Mouse (Mus musculus) heart, embryonic 12.5 days (tissue): ENCODE results near the gene Mmrn2. TPM values are rescaled to one million over a fixed set of nuclear protein-coding genes. Genes with fewer than 3 reads are reported as not detected.
"Not testable (repeated sequence)": the region's sequence is repeated elsewhere in the genome, so short reads cannot be mapped to it uniquely, and the experiment has no call there.

ENCODE experiments used
- ATAC-seq: fragments of 200-750 bp; cut with Nextera tagmentation; 2 replicates; pipeline ENCODE4 v1.8.0; 2017; ENCODE audit warnings: moderate TSS enrichment, moderate library complexity; ENCODE audit not compliant: insufficient number of reproducible peaks, low FRiP score
- H3K27ac ChIP-seq: fragments of 300-500 bp; sonication (generic); 2 replicates; pipeline ENCODE4 v1.5.1; 2016; ENCODE audit warnings: mild to moderate bottlenecking, moderate library complexity; ENCODE audit not compliant: poor library complexity, severe bottlenecking
- H3K27me3 ChIP-seq: fragments of 300-500 bp; sonication (generic); replicated peaks from 2 replicates; pipeline ENCODE4 v1.6.1; 2016; ENCODE audit warnings: mild to moderate bottlenecking, moderate library complexity
- H3K36me3 ChIP-seq: fragments of 300-500 bp; sonication (generic); 2 replicates; pipeline ENCODE4 v1.6.1; 2016; ENCODE audit warnings: mild to moderate bottlenecking, moderate library complexity
- H3K4me1 ChIP-seq: fragments of 300-500 bp; sonication (generic); replicated peaks from 2 replicates; pipeline ENCODE4 v1.6.1; 2016; ENCODE audit warnings: mild to moderate bottlenecking
- H3K4me2 ChIP-seq: fragments of 300-500 bp; sonication (generic); 2 replicates; pipeline ENCODE4 v1.6.1; 2016; ENCODE audit warnings: mild to moderate bottlenecking, moderate library complexity
- H3K4me3 ChIP-seq: fragments of 300-500 bp; sonication (generic); 2 replicates; pipeline ENCODE4 v1.5.1; 2016; ENCODE audit warnings: mild to moderate bottlenecking
- H3K9ac ChIP-seq: fragments of 300-500 bp; sonication (generic); 2 replicates; pipeline ENCODE4 v1.6.1; 2016; ENCODE audit warnings: mild to moderate bottlenecking, moderate library complexity
- H3K9me3 ChIP-seq: fragments of 300-500 bp; sonication (generic); replicated peaks from 2 replicates; pipeline ENCODE4 v1.6.1; 2016; ENCODE audit warnings: mild to moderate bottlenecking, moderate library complexity
- WGBS: fragments of 180-500 bp; shearing (Covaris S2); methylation state at CpG from one replicate; pipeline ENCODE4 v1.1.7; 2016; 5-methylcytosine and 5-hydroxymethylcytosine counted together
- polyA plus RNA-seq: library from polyadenylated mRNA; unstranded; fragments of >200 nt; fragmentation: Nextera tagmentation; extraction: Ambion mirVana; gene quantifications from 2 replicates; pipeline ENCODE4 v1.2.1, GENCODE M21; 2016

Gene Mmrn2
- polyA plus RNA-seq, 1 experiment from 2014 or later = 31.3 TPM

DNA sequence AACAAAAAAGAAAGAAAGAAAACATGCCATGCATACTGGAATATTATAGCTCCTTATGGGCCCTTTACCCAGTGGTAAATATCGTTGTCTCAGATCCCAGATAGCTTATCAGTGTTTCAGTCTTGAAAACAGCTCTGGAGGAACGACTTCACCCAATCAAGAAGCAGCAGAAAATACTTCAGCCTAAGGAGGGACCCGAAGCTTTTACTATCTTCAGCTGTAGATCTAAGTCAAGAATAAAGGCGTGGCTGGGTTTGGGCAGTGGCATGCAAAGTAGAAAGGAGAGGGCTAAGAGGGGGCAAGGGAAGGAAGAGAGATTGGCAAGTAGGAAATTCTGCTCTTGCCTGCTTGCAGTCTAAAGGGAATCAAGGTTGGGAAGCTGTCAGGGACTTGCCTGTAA, 13.1 kb upstream of the Mmrn2 start:
- no peaks in the 10 kb centered on the region; the same call in 1 of the 2 replicates for H3K27me3 ChIP-seq
- H3K9me3 ChIP-seq = peaks cover 6% of the 10 kb centered on the region; the same call in 1 of the 2 replicates
- no peak overlapping the region for H3K4me2 ChIP-seq
- no peak for ATAC-seq
- 0 out of 2 replicates have a peak, but pooled peaks cover 6% of the 10 kb centered on the region for H3K4me1 ChIP-seq
- H3K36me3 ChIP-seq = no peaks in the 10 kb centered on the region
- no peak overlapping the region for H3K4me3 ChIP-seq
- no peak overlapping the region for H3K27ac ChIP-seq
- H3K9ac ChIP-seq = no peak overlapping the region
- WGBS = 44% methylated on average over 4 of the region's 4 CpGs

DNA sequence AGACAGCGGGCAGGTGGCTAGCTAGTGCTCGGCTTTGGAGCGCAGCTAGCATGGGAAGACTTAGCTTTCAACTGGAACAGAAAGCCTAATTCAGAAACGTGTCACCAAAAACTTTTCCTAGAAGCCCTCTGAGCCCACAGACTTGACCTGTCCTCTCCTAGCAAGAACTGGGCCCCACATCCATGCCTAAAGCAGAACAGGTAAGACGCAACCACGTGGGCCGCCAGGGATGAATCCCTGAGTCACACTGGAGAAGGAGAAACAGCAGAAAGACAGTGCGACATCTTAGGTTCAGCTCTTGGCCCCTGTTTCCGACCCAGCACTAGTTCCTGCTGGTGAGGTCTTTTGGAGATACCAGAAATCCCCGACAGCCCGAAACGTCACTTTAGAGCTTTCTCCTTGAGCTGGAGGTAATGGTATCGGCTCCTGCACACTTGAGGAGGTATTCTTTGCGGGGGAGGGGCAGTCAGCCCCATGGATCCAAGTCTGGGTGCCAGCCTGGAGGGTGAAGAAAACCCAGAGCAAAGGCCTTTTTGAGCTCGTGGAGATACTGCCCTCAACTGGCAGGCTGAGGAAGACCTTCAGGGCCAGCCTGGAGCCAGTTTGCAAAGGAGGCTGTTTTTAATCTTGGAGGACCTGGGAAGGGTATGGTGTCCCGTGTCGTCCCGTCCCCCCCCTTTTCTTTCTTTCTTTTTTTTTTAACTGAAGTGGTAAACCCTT, 12.4 kb upstream of the Mmrn2 start:
- no peaks in the 10 kb centered on the region; the same call in 1 of the 2 replicates for H3K27me3 ChIP-seq
- H3K9ac ChIP-seq = peak overlapping the region; percentile 71
- WGBS = 26% methylated on average over 18 of the region's 18 CpGs
- no peak overlapping the region for H3K27ac ChIP-seq
- peaks cover 6% of the 10 kb centered on the region; the same call in 1 of the 2 replicates for H3K9me3 ChIP-seq
- ATAC-seq = 0 out of 2 replicates have a peak, but pooled peaks have one; percentile 42
- H3K4me2 ChIP-seq = peak overlapping the region; percentile 95
- no peaks in the 10 kb centered on the region for H3K36me3 ChIP-seq
- 0 out of 2 replicates have a peak, but pooled peaks cover 6% of the 10 kb centered on the region for H3K4me1 ChIP-seq
- H3K4me3 ChIP-seq = peak overlapping the region; percentile 50

DNA sequence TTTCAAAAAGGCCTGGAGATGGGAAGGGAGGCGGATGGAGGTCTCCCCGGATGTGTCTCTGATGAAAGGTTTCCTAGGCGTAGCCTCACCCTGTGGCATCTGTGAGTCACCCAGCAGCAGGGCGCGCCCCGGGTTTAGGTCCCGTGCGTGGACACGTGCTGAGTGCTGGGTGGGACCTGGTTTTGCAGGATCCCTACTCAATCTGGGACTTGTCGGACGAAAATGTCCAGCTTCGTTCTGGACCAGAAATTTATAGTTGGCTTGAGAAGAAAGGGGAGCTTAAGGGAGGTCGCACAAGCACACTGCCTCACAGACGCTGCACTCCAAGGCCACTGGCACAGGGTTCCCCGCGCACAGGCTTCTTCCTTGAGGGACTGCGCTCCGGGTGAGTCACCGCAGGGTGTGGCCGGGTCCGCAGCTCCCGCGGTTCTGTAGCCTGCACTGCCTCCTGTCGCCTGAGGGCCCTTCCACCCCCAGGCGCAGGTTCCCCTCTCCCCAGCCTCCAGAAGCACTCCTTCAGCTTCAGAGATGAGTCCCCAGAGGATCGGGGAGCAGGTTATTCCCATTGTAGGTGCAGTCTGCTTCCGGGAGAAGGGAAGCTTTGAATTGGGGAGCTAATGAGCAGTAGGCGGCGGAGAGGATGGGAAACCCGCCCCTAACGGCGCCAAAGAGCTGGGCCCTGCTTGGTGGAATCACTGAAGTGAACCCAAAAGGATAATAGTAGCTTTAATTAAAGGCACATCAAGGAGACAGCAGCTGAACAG, 11.6 kb upstream of the Mmrn2 start:
- peak overlapping the region; percentile 95 for H3K4me2 ChIP-seq
- 4% methylated on average over 32 of the region's 32 CpGs for WGBS
- no peaks in the 10 kb centered on the region for H3K36me3 ChIP-seq
- peaks cover 6% of the 10 kb centered on the region; the same call in 1 of the 2 replicates for H3K9me3 ChIP-seq
- H3K27me3 ChIP-seq = no peaks in the 10 kb centered on the region; the same call in 1 of the 2 replicates
- no peak overlapping the region for H3K27ac ChIP-seq
- peak overlapping the region; percentile 71 for H3K9ac ChIP-seq
- peak overlapping the region; percentile 50 for H3K4me3 ChIP-seq
- ATAC-seq = peak; percentile 76
- H3K4me1 ChIP-seq = 0 out of 2 replicates have a peak, but pooled peaks cover 6% of the 10 kb centered on the region

DNA sequence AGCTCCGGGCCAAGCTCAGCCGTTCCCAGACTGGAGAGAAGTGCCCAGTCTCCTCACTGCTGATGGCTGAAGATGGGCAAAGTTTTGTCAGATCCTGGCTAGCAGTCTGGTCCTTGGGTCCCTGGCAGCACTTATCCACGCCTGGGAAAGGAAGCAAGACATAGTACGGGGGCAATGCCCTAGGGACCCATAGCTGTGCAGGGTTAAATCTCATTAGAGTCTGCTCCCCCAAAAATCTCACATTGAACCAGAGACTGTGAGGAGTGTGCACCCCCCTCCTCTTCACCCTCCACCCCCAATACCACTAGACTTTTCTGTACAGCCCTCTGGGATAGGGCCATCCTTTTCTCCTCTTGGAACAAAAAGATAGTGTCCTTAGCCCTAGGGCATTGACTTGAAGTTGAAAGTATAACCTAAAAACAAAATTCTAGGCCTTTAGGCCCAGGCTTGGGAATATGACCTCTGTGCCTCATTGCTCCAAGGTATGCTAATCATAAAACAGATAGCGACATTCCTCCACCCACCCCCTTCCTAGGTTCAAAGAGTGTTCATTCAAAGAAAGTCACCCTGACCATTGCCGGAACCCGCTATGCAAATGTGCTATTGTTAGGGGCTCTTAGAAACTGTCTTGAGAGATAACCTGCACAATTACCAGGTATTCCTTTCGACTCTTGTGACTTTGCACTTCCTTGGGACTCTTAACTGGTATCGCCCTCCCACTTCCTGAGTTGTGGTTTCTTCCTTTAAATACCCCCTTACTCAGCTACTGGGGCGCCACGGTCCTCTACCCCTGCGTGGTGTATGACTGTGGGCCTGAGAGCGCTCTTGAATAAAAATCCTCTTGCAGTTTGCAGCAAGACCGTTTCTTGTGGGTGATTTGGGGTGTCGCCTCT, 10.8 kb upstream of the Mmrn2 start:
- H3K27ac ChIP-seq, H3K27me3 ChIP-seq, H3K36me3 ChIP-seq, ATAC-seq, H3K4me1 ChIP-seq, H3K9me3 ChIP-seq: not testable (repeated sequence)
- Histone ChIP-seq H3K4me3 (peak overlapping the region; percentile 50), H3K4me2 (peak overlapping the region; percentile 95), H3K9ac (peak overlapping the region; percentile 71; the same call in 1 of the 2 replicates)
- 79% methylated on average over 15 of the region's 15 CpGs for WGBS

DNA sequence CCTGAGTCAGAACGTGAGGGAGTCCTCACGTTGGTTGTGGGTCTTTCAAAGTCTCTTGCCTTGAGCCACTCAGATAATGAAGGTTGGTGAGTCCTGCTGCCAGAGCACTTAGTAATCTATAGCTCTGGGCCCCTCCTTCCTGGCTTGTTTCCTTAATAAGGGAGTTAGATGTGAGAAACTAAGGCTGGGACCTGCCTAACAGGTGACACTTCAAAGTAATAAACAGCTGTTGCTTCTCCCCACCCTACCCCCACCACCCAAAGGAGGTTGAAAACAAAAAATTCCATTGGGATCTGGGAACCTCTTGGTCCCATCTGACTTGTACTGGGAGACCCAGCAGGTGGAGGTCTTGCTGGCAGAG, 10.1 kb upstream of the Mmrn2 start:
- H3K9me3 ChIP-seq = peaks cover 6% of the 10 kb centered on the region; the same call in 1 of the 2 replicates
- H3K27ac ChIP-seq = no peak overlapping the region
- 80% methylated on average over 2 of the region's 2 CpGs for WGBS
- no peak overlapping the region for H3K4me2 ChIP-seq
- no peak overlapping the region for H3K9ac ChIP-seq
- no peak for ATAC-seq
- no peaks in the 10 kb centered on the region for H3K36me3 ChIP-seq
- H3K27me3 ChIP-seq = no peaks in the 10 kb centered on the region; the same call in 1 of the 2 replicates
- H3K4me3 ChIP-seq = no peak overlapping the region
- 0 out of 2 replicates have a peak, but pooled peaks cover 6% of the 10 kb centered on the region for H3K4me1 ChIP-seq

DNA sequence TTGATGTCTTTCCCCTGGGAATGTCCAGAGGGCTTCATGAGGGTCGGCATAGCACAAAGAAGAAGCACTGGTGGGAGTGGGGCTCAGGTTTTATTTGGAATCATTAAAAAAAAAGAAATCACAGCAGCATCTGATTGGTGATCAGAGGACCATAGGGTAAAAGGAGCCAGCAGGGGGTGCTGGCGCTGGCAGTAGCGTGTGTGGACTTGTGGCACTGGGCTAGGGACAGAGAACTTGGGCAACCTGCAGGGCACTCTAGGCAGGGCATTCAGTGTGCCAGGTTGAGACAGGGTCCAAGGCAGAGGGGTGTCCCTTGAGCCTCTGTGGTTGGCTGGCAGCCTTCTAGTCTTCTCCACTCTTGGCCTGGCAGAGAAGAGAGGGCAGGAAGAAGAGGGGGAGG, 5.1 kb upstream of the Mmrn2 start:
- no peak overlapping the region for H3K9ac ChIP-seq
- H3K27ac ChIP-seq = no peak overlapping the region
- no peaks in the 10 kb centered on the region for H3K36me3 ChIP-seq
- H3K9me3 ChIP-seq = peaks cover 4% of the 10 kb centered on the region; the same call in 1 of the 2 replicates
- 55% methylated on average over 3 of the region's 3 CpGs for WGBS
- peaks cover 15% of the 10 kb centered on the region for H3K4me1 ChIP-seq
- ATAC-seq = no peak
- H3K27me3 ChIP-seq = no peaks in the 10 kb centered on the region
- no peak overlapping the region for H3K4me3 ChIP-seq
- no peak overlapping the region for H3K4me2 ChIP-seq

DNA sequence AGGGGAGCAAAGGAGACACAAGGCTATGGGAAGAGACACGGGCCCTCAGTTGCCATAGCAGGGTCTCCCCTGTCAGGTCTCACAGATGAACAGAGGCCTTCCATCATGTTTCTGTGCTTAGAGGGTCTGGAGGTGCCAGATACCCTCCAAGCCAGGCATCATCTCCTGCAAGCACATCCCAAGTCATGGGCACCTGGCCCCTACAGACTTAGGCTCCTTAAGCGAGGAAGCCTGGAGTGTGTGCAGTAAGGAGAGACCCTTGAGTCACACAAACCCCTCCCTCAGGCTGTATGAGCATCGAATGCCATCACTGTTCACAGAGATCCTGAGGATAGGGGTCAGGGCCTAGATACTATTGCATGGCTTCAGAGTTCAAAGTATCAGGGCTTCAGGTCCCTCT, 4.3 kb upstream of the Mmrn2 start:
- no peaks in the 10 kb centered on the region for H3K27me3 ChIP-seq
- H3K36me3 ChIP-seq = no peaks in the 10 kb centered on the region
- H3K9me3 ChIP-seq = no peaks in the 10 kb centered on the region
- no peak for ATAC-seq
- H3K4me2 ChIP-seq = no peak overlapping the region
- no peak overlapping the region for H3K4me3 ChIP-seq
- H3K4me1 ChIP-seq = peaks cover 15% of the 10 kb centered on the region
- 84% methylated on average over 3 of the region's 3 CpGs for WGBS
- no peak overlapping the region for H3K27ac ChIP-seq
- no peak overlapping the region for H3K9ac ChIP-seq

DNA sequence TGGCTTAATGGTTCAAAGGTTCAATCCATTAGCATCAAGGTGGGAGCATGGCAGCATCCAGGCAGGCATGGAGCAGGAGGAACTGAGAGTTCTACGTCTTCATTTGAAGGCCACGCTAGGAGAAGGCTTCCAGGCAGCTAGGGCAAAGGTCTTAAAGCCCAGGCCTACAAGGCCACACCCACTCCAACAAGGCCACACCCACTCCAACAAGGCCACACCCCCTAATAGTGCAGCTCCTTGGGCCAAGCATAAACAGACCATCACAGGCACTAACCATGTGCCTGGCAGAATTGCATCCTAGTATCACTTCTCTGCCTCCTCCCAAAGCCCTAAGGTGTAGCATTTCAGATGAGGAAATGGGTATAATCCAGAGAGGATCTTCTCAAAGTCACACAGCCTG, 3.5 kb upstream of the Mmrn2 start:
- no peaks in the 10 kb centered on the region for H3K9me3 ChIP-seq
- H3K27me3 ChIP-seq = no peaks in the 10 kb centered on the region
- H3K4me1 ChIP-seq = peaks cover 15% of the 10 kb centered on the region
- no peak overlapping the region for H3K27ac ChIP-seq
- H3K4me2 ChIP-seq = no peak overlapping the region
- no peak overlapping the region for H3K9ac ChIP-seq
- no peak for ATAC-seq
- no peaks in the 10 kb centered on the region for H3K36me3 ChIP-seq
- no peak overlapping the region for H3K4me3 ChIP-seq
- 75% methylated on average over 2 of the region's 2 CpGs for WGBS

DNA sequence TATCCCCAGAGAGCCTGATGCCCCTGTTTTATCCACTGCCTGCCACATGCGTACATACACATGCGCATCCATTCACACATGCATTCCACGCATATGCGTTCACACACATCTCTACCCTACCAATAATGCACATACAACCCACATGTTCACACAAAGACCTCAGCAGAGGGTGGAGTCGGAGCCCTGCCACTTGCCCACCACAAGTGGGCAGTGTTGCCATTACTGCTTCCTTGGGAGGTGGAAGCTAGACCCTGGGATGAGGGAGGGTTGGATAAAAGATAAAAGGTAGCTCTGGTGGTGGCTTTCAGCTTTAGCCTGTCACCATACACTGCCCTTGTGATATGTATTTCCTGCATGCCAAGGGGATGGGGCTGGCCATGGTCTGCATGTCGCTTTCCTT, 2.6 kb upstream of the Mmrn2 start:
- Histone ChIP-seq H3K4me2 (no peak overlapping the region), H3K27ac (no peak overlapping the region), H3K9me3 (no peaks in the 10 kb centered on the region), H3K27me3 (no peaks in the 10 kb centered on the region), H3K36me3 (no peaks in the 10 kb centered on the region), H3K4me3 (no peak overlapping the region), H3K9ac (no peak overlapping the region), H3K4me1 (peaks cover 15% of the 10 kb centered on the region)
- 79% methylated on average over 6 of the region's 6 CpGs for WGBS
- peak; percentile 23; the same call in 1 of the 2 replicates for ATAC-seq

DNA sequence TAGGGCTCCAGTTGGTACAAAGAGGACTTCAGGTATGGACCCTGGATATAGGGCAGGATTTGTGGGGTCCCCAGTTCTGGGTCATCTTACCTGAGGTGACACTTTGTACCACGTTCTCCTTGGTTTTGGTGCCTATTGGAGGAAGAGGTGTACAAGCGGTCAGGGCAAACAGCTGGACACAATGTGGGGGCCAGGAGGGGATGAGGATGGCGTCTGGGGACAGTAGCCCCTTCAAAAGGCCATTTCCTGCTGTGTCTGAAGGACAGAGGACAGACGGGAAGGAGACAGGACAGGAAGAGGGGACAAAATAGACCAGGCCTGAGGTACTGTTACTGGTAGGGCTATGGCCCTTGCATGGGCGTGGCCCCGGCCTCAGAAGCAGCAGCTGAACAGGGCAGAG, 1.7 kb upstream of the Mmrn2 start:
- WGBS = 65% methylated on average over 6 of the region's 6 CpGs
- Histone ChIP-seq H3K36me3 (no peaks in the 10 kb centered on the region), H3K9me3 (no peaks in the 10 kb centered on the region), H3K4me3 (no peak overlapping the region), H3K9ac (no peak overlapping the region), H3K27ac (no peak overlapping the region), H3K4me2 (no peak overlapping the region), H3K4me1 (peaks cover 23% of the 10 kb centered on the region), H3K27me3 (no peaks in the 10 kb centered on the region)
- no peak for ATAC-seq
